Mouse (Mus musculus): Measurements from ENCODE around the gene Zscan21.

Gene Zscan21

DNA sequence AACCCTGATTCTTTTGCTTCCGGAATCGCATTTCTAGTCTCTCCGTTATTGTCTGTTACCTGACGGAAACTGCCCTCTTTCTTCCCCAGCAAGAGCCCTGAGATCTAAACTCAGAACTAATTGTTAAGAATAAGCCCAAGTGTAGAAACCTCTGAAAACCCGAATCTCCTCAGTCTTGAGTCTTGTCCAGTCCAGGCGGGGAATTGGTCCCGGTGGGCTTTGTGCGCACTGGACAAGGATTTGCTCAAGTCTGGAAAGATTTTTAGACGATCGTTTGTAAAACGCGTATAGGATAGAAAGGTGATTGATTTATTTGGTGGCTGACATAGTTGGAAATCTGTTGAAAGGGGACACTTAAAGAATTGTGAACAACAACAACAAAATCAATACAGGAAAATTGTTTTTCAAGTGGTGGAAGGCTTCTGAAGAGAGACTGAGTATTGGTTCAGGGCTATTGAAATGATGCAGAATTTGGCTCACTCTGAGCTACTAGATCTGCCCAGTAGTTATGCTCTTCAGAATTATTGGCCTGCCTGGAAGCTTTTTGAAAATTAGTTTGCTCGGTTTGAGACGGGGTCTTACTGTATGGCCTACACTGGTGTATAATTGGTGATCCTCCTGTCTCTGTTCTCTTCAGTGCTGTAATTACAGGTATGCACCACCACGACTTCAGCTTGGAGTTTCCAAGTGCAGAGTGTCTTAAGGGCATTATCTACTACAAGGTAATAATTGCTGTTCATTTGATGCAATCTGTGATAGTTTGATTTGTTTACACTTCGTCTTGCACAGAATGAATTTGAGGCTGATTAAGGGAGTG, 704 bp downstream of the Zscan21 start:
- no peak for DNase-seq (ENCODE audit: low read depth, low spot score)

DNA sequence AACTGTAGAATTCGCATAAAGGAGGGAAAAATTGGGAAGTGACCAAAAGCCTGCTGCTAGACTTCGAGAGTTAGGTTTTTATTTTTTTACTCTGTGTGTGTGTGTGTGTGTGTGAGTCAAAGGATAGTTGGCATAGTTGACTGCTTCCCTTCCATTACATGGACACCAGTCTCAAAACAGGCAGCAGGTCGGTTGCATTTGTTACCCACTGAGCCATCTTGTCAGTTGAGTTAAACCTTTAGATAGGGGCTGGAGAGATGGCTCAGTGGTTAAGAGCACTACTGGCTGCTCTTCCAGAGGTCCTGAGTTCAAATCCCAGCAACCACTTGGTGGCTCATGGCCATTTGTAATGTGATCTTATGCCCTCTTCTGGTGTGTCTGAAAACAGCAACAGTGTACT, 1.3 kb downstream of the Zscan21 start:
- DNase-seq (ENCODE audit: low read depth, low spot score) = no peak

DNA sequence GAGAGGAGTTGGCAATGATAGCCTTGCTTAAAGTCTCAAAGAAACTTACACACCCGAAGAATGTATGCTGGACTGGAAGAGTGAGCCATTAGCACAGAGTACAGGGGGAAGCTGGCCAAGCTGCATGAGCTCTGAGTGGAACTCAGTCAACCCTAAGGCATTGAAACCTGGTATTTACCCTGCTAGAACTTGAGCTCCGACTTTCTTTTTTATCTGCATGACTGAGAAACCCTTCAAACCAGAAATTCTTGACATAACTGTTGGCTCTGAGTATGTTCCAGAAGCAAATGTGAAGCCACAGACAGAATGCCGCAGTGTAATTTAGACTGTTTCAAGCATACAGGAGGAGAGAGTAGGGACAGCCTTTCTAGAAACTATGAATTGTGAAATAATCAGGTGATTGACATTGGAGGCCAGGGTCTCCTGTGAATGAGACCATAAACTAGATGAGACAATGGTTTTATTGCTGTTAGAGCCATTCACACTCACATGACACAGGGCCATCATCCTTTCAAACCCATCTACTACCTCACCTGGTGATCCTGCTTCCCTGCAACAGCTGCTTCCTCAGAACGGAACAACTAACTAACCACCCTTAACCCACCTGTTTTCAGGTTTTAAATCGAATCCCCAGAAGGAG, 15.8 kb downstream of the Zscan21 start:
- DNase-seq (ENCODE audit: low read depth, low spot score) = no peak

DNA sequence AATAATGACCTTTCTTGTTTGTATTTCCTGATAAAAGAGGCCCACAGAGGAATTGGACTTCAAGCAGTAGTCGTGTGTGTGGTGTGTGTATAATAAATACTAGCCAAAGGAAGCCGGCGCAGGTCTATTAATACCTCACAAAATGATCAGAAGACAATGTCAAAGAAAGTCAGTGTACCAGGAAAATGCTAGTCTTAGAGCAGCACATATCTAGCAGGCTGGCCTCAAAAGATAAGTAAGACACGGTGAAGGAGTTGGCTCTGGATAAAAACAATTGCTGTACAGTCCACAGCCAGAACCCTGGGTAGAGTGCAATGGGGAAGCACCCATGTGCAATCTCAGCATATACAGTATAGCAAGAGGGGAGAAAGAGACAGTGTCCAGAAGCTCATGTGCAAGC, 20.6 kb downstream of the Zscan21 start:
- no peak for DNase-seq (ENCODE audit: low read depth, low spot score)

DNA sequence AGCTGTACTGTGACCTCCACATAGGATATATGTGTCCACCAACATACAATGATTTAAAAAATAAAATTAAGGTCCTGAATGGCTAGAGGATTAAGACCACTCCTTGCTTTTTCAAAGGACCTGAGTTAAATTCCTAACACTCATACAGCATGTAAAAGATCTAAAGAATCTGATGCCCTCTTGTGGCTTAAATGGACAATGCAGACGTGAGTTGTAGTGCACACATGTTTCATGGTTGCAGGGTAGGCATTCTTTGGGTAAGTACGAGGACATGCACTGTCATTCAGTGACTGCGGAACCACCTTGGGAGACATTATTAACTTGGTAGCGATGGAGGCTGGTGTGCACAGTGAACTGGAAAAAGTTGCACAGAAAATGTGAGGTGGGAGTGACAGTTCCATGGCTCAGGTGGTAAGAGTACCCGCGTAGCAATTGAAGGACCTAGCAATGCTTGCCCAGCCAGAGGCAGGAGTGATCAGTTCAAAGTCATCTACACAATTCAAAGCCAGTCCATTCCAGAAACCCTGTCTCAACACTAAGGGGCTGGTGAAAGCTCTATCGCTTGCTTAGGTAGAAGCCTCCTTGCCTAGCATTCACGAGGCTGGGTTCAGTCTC, 21.3 kb downstream of the Zscan21 start:
- no peak for DNase-seq (ENCODE audit: low read depth, low spot score)

DNA sequence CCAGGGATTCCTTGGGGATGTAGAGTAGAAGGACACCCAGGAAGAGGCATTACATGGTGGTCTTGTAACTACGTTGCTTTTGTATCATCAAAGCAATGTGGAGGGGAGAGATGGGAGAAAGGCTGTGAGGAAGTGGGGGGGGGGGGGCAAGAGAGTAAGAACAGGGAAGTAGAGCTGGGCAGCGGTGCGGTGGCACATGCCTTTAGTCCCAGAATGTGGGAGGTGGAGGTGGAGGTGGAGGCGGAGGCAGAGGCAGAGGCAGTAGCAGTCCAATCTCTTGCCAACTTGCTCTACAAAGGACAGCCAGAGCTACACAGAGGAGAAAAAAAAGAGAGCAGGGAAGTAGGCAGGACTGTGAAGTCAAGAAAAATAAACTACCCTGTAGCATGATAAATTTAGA, 21.9 kb downstream of the Zscan21 start:
- DNase-seq (ENCODE audit: low read depth, low spot score) = no peak

DNA sequence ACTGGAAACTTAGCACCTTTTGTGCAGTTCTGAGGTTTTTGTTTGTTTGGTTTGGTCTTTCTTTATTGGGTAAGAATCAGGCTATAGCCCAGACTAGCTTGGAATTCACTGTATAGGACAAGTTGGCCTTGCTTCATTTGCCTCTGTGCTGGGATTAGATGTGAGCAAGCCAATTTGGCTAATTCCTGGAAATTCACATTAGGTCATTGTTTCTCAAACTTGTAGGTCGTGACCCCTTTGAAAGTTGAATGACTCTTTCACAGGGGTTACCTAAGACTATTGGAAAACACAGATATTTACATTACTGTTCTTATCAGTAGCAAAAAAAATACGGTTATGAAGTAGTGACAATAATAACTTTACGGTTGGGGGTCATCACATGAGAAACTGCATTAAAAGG, 37.7 kb downstream of the Zscan21 start:
- no peak for DNase-seq (ENCODE audit: low read depth, low spot score)

DNA sequence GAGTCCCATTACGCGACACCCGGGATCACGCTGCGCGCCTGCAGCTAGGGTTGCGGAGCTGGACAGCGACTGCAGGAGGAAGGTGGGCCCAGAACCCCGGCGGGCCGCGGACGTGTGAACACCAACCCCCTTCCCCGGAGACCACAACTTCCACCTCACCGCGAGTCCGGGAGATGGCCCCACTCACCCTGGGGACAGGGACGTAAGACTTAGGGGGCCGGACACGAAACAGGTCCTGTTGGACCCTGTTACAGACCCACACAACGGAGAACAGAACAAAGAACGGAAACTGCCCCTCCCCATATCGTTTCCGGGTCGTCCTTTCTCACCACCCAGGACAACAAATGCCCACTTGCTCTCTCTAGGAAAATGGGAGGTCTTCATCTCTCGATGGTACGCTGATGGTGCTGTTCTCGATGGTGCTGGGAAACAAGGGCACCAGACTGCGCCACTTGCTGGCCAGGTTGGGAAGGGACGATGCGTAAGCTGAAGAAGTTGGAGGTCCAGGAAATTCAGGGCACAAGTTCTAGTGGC, 38.8 kb downstream of the Zscan21 start, which contains the start of gene Zfp113:
TSS of gene Zfp113 (minus strand) at position 302 of the 534 bp plus-strand sequence.
- DNase-seq (ENCODE audit: low read depth, low spot score) = peak; percentile 82

DNA sequence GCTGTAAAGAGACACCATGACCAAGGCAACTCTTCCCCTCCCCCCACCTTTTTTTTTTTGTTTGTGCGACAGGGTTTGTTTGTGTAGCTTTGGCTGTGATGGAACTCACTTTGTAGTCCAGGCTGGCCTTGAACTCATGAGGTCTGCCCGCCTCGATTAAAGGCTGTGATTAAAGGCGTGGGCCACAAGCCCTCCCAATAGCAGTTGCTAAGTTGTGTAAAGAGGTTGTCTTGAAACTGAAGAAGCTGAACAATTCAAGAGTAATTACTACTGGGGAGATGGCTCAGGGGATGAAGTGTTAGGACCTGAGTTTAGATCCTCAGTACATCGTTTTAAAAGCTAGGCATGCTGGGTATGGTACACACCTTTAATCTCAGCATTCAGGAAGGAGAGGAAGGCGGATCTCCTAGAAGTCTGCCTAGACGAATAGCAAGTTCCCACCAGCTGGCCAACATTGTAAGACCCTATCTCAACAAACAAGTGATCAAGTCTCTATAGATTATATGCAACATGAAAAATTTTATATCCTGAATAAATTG, 43.6 kb downstream of the Zscan21 start:
- DNase-seq (ENCODE audit: low read depth, low spot score) = no peak

DNA sequence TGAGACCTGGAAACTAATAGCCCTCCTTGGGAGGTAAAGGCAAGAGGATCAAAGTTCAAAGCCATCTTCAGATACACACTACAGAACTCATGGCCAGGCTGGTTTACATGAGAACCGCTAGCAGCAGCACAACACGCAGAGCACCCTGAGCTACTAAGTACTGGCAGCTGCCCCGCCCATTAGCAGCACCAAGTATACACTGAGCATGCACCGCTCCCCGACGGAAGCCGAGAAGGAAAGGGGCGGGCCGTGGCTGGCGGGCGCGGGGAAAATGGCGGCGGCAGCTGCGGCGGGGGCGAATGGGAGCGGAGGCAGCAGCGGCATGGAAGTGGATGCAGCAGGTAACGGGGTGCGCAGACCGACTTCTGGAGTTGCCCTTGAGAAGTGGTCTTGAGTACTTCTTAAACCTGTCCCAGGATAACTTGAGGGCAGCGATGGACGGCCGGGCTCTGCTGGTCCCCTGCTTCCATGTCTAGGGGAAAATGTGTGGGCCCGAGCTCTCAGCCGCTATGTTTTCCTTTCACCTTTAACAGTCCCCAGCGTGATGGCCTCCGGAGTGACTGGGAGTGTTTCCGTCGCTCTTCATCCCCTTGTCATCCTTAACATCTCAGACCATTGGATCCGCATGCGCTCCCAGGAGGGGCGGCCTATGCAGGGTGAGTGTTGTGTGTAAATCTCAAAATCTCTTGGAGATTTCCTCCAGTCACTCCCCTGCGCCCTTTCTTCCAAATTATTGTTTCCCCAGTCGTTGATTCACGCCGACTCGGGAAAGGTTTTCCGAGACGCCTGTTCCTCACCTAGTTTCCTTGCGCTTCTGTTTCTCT, 44.4 kb downstream of the Zscan21 start, which contains the start of gene Cops6:
TSS of gene Cops6 (plus strand) at position 230 of the 824 bp plus-strand sequence.
- peak; percentile 84 for DNase-seq (ENCODE audit: low read depth, low spot score)

DNA sequence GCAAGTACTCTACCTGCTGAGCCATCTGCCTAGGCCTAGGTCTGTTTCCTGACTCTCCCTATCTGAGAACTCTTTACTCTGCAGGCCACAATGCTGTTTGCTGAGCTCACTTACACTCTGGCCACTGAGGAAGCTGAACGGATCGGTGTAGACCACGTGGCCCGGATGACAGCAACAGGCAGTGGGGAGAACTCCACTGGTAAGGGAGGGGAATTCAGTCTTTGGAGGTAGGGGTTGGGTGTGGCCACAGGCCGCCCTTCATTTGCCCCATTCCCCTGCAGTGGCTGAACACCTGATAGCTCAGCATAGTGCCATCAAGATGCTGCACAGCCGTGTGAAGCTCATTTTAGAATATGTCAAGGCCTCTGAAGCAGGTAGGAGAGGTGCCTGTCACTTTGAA, 46.3 kb downstream of the Zscan21 start:
- DNase-seq (ENCODE audit: low read depth, low spot score) = no peak

DNA sequence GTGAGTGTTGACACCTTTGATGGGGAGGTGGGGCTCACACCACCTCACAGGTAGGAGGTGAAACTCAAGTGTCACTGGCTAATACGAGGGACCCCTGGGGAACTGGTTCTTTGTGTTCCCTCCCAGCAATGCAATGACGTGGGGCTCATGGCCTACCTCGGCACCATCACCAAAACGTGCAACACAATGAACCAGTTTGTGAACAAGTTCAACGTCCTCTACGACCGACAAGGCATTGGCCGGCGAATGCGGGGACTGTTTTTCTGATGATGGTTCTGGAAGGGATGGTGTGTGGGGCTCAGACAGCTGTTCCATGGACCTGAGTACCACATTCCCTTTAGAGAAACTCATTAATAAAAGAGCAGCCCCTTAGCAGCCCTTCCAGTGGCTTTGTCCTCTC, 46.9 kb downstream of the Zscan21 start:
- DNase-seq (ENCODE audit: low read depth, low spot score) = no peak

DNA sequence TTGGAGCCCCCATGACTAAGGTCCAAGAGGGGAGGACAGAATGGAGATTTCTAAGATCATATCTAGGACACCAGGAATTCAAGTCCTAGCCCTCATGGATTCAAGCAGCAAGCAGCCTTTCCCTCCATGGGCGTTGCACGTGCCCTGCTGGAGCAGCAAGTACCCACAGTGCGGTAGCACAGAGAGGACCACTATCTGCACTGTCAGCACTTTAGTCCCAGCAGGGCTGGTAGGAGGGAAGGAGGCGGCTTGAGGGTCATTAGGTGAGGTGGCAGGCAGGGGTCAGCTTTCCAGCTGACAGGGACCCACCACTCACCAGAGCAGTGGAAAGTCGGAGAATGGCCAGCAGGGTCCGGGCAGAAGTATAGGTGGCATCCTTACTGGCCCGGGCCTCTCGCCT, 48.9 kb downstream of the Zscan21 start:
- no peak for DNase-seq (ENCODE audit: low read depth, low spot score)

DNA sequence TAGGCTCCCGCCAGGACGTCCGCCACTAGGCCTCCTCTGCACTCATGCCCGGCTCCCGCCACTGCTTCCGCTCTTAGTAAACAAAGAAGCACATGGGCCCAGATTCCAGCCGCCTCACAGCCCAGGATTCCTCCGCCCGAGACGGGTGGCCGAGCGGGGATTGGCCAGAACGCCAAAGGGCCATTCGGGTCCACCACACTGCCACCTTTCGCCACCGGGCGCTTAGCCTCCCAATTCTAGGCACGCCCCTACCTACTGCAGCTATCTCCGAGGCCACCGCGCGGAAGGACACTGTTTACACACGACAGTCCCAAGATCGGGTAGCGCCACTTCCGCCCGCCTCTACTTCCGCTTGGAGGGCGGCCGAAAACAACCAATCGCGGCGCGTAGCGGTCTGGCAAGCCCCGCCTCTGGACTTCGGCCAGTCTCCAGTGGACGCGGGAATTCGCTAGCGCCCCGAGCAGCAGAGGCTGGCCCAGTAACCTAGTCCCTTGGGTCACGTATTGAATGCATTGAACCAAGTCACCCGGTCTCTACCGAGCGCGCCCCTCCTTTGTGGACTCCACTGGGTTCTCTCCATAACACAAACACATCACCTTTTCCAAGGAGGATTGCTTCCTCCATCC, 54.3 kb downstream of the Zscan21 start:
- peak; percentile 89 for DNase-seq (ENCODE audit: low read depth, low spot score)

DNA sequence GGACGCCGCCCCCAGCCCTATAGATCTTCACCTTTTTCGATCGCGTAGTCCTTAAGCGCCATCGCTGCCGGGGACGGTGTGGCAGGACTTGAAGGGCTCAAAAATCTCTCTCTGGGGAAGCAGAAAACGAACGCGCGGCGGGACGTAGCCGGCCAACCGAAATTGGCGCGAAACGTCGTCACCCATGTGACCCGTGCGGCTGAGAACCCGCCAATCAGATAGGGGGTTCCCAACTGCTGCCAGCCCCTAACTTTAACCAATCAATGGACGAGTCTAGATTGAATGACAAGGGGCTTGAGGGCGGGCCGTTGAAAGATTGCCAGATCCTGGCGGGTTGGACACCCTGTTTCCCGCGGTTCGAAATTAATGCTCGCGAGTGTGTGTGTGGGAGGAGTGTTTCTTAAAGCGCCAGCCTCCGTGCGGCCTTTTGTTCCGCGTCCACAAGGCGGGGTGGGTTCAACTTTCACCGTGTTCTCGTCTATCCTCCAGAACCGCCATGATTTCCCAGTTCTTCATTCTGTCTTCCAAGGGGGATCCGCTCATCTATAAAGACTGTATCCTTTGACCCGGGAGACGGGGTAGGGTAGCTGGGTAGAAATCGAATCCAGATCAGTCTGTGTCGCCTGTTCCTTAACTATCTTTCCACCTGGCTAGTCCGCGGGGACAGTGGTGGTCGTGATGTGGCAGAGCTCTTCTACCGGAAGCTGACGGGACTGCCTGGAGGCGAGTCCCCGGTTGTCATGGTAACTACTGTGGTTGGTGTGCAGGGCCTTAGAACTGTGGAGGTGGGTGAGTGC, 55.2 kb downstream of the Zscan21 start, which contains the start of the genes Ap4m1 and Mcm7:
TSS of gene Ap4m1 (plus strand) at position 308 of the 797 bp plus-strand sequence.
TSS of gene Mcm7 (minus strand) at position 728 of the 797 bp plus-strand sequence.
- DNase-seq (ENCODE audit: low read depth, low spot score) = peak; percentile 92

DNA sequence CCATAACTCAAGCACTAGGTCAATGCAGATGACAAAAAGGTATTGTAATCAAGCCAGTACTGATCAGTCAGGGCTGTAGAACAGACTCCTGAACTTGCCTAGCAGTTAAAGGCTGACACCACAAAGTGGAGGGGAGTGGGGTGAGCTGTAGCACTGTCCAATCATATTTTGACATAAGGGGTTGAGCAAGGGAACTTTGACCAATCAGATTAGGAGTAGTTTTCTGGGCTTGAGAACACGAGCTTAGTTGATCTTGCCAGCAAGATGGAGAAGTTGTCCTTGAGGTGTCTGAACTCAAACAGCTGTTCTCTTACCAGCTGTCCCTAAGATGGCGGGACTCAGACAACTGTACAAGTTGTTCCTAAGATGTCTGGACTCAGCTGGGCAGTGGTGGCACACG, 56.5 kb downstream of the Zscan21 start:
- no peak for DNase-seq (ENCODE audit: low read depth, low spot score)

All from c-Kit-negative CD71-positive TER-119-positive erythroid progenitor cells, embryonic 14.5 days (primary cell).